Mouse (Mus musculus) erythroblast, embryonic 14.5 days (primary cell): ENCODE data around the gene Efhd1.

ENCODE experiments used
- GATA1 ChIP-seq: IDR thresholded peaks from 2 replicates; pipeline ENCODE4 v1.6.1; 2012; ENCODE audit warnings: low read length, inconsistent platforms, mixed read lengths
- TAL1 ChIP-seq: IDR thresholded peaks from 3 replicates; pipeline ENCODE4 v1.6.1; 2012; ENCODE audit warnings: low read length, inconsistent platforms, mixed read lengths

DNA sequence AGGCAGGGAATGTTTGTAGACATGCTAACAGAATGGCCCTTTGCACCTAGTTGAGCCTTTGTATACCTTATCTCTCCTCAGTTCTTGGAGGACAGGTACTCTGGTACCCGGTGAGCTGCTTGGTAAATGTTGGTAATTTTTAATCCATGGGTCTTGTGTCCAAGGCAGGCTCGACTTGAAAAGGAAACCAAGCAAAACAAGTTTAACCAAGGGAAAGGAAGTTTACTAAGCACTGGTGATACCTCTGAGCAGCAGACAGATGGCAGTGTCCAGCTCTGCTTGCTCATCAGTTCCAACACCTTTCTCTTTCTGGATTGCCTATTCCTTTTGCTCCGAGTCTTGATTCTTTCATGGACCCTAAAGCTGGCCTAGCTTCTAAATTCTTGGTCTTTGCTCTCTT, 46.2 kb upstream of the Efhd1 start:
- TF ChIP-seq GATA1, result no peak
- TF ChIP-seq TAL1, result no peak
